Mouse (Mus musculus): ENCODE measurements around the gene Daglb. TPM values are rescaled to one million over a fixed set of nuclear protein-coding genes. Genes with fewer than 3 reads are reported as not detected.

Daglb gene
- total RNA-seq, 1 experiment, result 9.5 TPM

DNA sequence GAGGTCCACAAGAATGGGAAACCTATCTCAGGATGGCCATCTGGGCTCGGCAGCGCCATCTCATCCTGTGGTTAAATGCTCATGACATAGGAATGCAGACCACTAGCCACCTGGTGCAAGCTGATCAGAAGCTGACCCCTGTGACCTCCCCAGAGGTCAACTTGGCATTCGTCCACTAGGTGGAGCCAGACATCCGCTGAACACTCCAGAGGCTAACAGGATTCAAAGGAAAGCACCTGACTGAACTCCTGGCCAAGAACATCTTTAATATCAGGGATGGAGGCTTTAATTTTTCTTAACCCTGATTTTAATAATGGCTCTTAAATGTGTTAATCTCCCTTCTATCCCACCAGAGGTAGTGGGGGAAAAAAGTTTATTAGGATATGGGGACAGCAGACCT, 30.0 kb upstream of the Daglb start:
- no peak for TF ChIP-seq CHD2 (IDR thresholded peaks at IDR 0.05; ENCODE audit: low read depth, low read length)
- TF ChIP-seq HCFC1 (IDR thresholded peaks at IDR 0.05; ENCODE audit: borderline replicate concordance, insufficient read depth, low read length), result peak; percentile 19; the same call in 1 of the 2 replicates
- TF ChIP-seq MAFK (IDR thresholded peaks at IDR 0.05; ENCODE audit: insufficient read depth, low read depth, low read length), result no peak
- TF ChIP-seq ZNF384 (IDR thresholded peaks at IDR 0.05; ENCODE audit: low read depth, low read length), result no peak
- peak; percentile 93 for TF ChIP-seq ZC3H11A (IDR thresholded peaks at IDR 0.05; ENCODE audit: borderline replicate concordance, low read depth, low read length)
- in situ Hi-C loops (cut with MboI; ENCODE audit: low sequenced_read_pairs in 2 of 2, unreplicated experiment in 2 of 2), result no loop called here
- DNase-seq (ENCODE audit: low read depth, low spot score), result peak; percentile 84
- Histone ChIP-seq H3K27ac (ENCODE audit: insufficient read depth, low read depth, low read length, poor library complexity, severe bottlenecking) (no peak overlapping the region), H3K36me3 (ENCODE audit: control insufficient read depth, insufficient read depth, low read length, poor library complexity, severe bottlenecking) (no peaks in the 10 kb centered on the region), H3K4me3 (ENCODE audit: insufficient read depth in 1 of 2, low read depth in 1 of 2, low read length in 2 of 2, poor library complexity in 1 of 2, severe bottlenecking in 1 of 2) (no peak overlapping the region), H3K4me1 (ENCODE audit: control insufficient read depth in 2 of 2, insufficient read depth in 2 of 2, low read length in 2 of 2, poor library complexity in 1 of 2) (no peaks in the 10 kb centered on the region), H3K9ac (ENCODE audit: insufficient read depth, low read depth, low read length, poor library complexity, severe bottlenecking) (no peak overlapping the region), H3K9me3 (ENCODE audit: control insufficient read depth, insufficient read depth, low read depth, low read length) (no peaks in the 10 kb centered on the region)

DNA sequence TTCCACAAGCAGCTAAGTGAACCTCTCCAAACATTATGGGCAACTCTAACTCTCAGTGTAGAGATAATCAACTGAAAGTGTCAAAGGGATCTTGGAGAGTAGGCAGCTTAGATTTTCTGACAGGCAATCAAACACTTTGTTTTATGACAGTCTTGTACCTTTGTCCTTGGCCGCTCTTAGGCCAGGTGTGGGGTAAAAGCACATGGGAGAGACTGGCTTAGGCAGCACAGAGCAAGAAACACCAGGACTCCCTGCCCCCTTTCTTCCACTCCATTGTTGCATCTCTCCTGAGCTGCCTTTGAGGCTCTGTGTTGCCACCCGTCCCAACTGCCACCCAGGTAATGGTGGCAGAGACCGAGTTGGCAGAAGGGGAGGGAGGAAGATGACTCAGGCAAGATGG, 23.1 kb upstream of the Daglb start:
- no peak for TF ChIP-seq HCFC1 (IDR thresholded peaks at IDR 0.05; ENCODE audit: borderline replicate concordance, insufficient read depth, low read length)
- TF ChIP-seq ZC3H11A (IDR thresholded peaks at IDR 0.05; ENCODE audit: borderline replicate concordance, low read depth, low read length), result no peak
- no peak for TF ChIP-seq MAFK (IDR thresholded peaks at IDR 0.05; ENCODE audit: insufficient read depth, low read depth, low read length)
- TF ChIP-seq ZNF384 (IDR thresholded peaks at IDR 0.05; ENCODE audit: low read depth, low read length), result no peak
- no peak for TF ChIP-seq CHD2 (IDR thresholded peaks at IDR 0.05; ENCODE audit: low read depth, low read length)
- in situ Hi-C loops (cut with MboI; ENCODE audit: low sequenced_read_pairs in 2 of 2, unreplicated experiment in 2 of 2), result no loop called here
- Histone ChIP-seq H3K9ac (ENCODE audit: insufficient read depth, low read depth, low read length, poor library complexity, severe bottlenecking) (no peak overlapping the region), H3K36me3 (ENCODE audit: control insufficient read depth, insufficient read depth, low read length, poor library complexity, severe bottlenecking) (no peaks in the 10 kb centered on the region), H3K4me3 (ENCODE audit: insufficient read depth in 1 of 2, low read depth in 1 of 2, low read length in 2 of 2, poor library complexity in 1 of 2, severe bottlenecking in 1 of 2) (no peak overlapping the region), H3K27ac (ENCODE audit: insufficient read depth, low read depth, low read length, poor library complexity, severe bottlenecking) (no peak overlapping the region), H3K9me3 (ENCODE audit: control insufficient read depth, insufficient read depth, low read depth, low read length) (no peaks in the 10 kb centered on the region), H3K4me1 (ENCODE audit: control insufficient read depth in 2 of 2, insufficient read depth in 2 of 2, low read length in 2 of 2, poor library complexity in 1 of 2) (no peaks in the 10 kb centered on the region)
- DNase-seq (ENCODE audit: low read depth, low spot score), result no peak

DNA sequence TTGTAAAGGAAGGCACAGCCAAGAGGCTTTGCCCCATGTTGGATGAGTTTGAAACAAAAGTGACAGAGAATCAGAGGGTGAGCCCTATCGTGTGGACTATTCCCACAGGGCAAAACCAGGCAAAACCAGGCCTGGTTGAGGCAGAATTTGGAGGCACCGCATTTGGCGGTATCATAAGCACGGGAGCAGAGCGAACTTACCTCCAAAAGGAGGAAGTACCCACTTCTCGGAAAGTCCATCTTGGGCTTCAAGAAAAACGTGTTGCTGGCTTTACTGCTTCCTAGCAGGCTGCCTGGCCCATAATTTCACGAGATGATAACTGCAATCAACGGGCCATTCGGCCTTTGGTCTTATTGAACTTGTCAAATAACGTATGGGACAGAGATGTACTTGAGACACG, 22.6 kb upstream of the Daglb start:
- Histone ChIP-seq H3K4me3 (ENCODE audit: insufficient read depth in 1 of 2, low read depth in 1 of 2, low read length in 2 of 2, poor library complexity in 1 of 2, severe bottlenecking in 1 of 2) (no peak overlapping the region), H3K9me3 (ENCODE audit: control insufficient read depth, insufficient read depth, low read depth, low read length) (no peaks in the 10 kb centered on the region), H3K27ac (ENCODE audit: insufficient read depth, low read depth, low read length, poor library complexity, severe bottlenecking) (no peak overlapping the region), H3K36me3 (ENCODE audit: control insufficient read depth, insufficient read depth, low read length, poor library complexity, severe bottlenecking) (no peaks in the 10 kb centered on the region), H3K4me1 (ENCODE audit: control insufficient read depth in 2 of 2, insufficient read depth in 2 of 2, low read length in 2 of 2, poor library complexity in 1 of 2) (no peaks in the 10 kb centered on the region), H3K9ac (ENCODE audit: insufficient read depth, low read depth, low read length, poor library complexity, severe bottlenecking) (no peak overlapping the region)
- TF ChIP-seq MAFK (IDR thresholded peaks at IDR 0.05; ENCODE audit: insufficient read depth, low read depth, low read length) (no peak), ZNF384 (IDR thresholded peaks at IDR 0.05; ENCODE audit: low read depth, low read length) (no peak), HCFC1 (IDR thresholded peaks at IDR 0.05; ENCODE audit: borderline replicate concordance, insufficient read depth, low read length) (no peak), ZC3H11A (IDR thresholded peaks at IDR 0.05; ENCODE audit: borderline replicate concordance, low read depth, low read length) (no peak), CHD2 (IDR thresholded peaks at IDR 0.05; ENCODE audit: low read depth, low read length) (no peak)
- in situ Hi-C loops (cut with MboI; ENCODE audit: low sequenced_read_pairs in 2 of 2, unreplicated experiment in 2 of 2), result no loop called here
- DNase-seq (ENCODE audit: low read depth, low spot score), result no peak

DNA sequence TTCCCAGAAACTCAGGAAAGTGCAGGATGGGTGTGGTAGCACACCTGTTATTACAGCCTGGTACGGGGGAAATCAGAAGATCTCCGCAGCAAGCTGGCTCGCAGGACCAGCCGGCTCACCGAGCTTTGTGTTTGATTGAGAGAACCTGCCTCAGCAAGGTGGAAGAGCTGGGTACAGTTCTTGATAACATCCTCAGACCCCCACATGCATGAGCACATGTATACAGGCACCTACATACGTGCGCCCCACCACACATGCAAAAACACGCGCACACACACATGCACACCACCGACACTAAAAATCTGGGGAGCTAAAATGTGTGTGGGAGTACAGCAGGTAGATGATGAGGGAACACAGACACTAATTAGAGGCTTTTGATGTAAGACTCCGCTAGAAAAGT, 713 bp upstream of the Daglb start:
- H3K4me3 ChIP-seq (ENCODE audit: insufficient read depth in 1 of 2, low read depth in 1 of 2, low read length in 2 of 2, poor library complexity in 1 of 2, severe bottlenecking in 1 of 2), result peak overlapping the region; percentile 68 to 70
- no peak overlapping the region for H3K9ac ChIP-seq (ENCODE audit: insufficient read depth, low read depth, low read length, poor library complexity, severe bottlenecking)
- in situ Hi-C loops (cut with MboI; ENCODE audit: low sequenced_read_pairs in 2 of 2, unreplicated experiment in 2 of 2), result no loop called here
- H3K36me3 ChIP-seq (ENCODE audit: control insufficient read depth, insufficient read depth, low read length, poor library complexity, severe bottlenecking), result no peaks in the 10 kb centered on the region; the same call in 1 of the 2 replicates
- no peaks in the 10 kb centered on the region for H3K9me3 ChIP-seq (ENCODE audit: control insufficient read depth, insufficient read depth, low read depth, low read length)
- DNase-seq (ENCODE audit: low read depth, low spot score), result no peak
- H3K27ac ChIP-seq (ENCODE audit: insufficient read depth, low read depth, low read length, poor library complexity, severe bottlenecking), result no peak overlapping the region
- TF ChIP-seq HCFC1 (IDR thresholded peaks at IDR 0.05; ENCODE audit: borderline replicate concordance, insufficient read depth, low read length), result no peak
- no peak for TF ChIP-seq ZC3H11A (IDR thresholded peaks at IDR 0.05; ENCODE audit: borderline replicate concordance, low read depth, low read length)
- H3K4me1 ChIP-seq (ENCODE audit: control insufficient read depth in 2 of 2, insufficient read depth in 2 of 2, low read length in 2 of 2, poor library complexity in 1 of 2), result peaks cover 0 to 3% of the 10 kb centered on the region in 2 experiments; a peak in 1 of 4 replicates

DNA sequence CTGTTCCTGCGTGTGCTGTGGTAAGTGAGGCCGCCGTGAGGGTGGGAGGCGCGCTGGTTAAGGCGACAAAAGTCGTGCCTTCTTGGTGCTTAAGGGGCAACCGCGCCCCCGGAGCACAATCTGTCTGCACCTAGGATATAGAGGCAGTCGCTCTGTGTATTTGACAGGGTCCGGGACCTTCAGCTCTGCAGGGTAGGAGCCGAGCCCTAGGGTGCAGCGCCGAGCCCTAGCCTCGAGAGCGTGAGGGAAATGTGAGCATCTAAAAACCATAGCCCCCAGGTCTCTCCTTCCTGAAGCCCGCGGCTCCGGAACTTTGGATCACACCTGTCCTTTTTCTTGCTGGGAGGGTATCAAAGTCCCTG, 354 bp downstream of the Daglb start:
- Histone ChIP-seq H3K27ac (ENCODE audit: insufficient read depth, low read depth, low read length, poor library complexity, severe bottlenecking) (no peak overlapping the region), H3K36me3 (ENCODE audit: control insufficient read depth, insufficient read depth, low read length, poor library complexity, severe bottlenecking) (no peaks in the 10 kb centered on the region; the same call in 1 of the 2 replicates), H3K9ac (ENCODE audit: insufficient read depth, low read depth, low read length, poor library complexity, severe bottlenecking) (peak overlapping the region; percentile 49), H3K4me3 (ENCODE audit: insufficient read depth in 1 of 2, low read depth in 1 of 2, low read length in 2 of 2, poor library complexity in 1 of 2, severe bottlenecking in 1 of 2) (peak overlapping the region; percentile 68 to 70), H3K9me3 (ENCODE audit: control insufficient read depth, insufficient read depth, low read depth, low read length) (no peaks in the 10 kb centered on the region), H3K4me1 (ENCODE audit: control insufficient read depth in 2 of 2, insufficient read depth in 2 of 2, low read length in 2 of 2, poor library complexity in 1 of 2) (peaks cover 0 to 3% of the 10 kb centered on the region in 2 experiments; a peak in 1 of 4 replicates)
- no peak for DNase-seq (ENCODE audit: low read depth, low spot score)
- no peak for TF ChIP-seq ZC3H11A (IDR thresholded peaks at IDR 0.05; ENCODE audit: borderline replicate concordance, low read depth, low read length)
- no peak for TF ChIP-seq MAFK (IDR thresholded peaks at IDR 0.05; ENCODE audit: insufficient read depth, low read depth, low read length)
- no peak for TF ChIP-seq HCFC1 (IDR thresholded peaks at IDR 0.05; ENCODE audit: borderline replicate concordance, insufficient read depth, low read length)
- no peak for TF ChIP-seq CHD2 (IDR thresholded peaks at IDR 0.05; ENCODE audit: low read depth, low read length)
- no peak for TF ChIP-seq ZNF384 (IDR thresholded peaks at IDR 0.05; ENCODE audit: low read depth, low read length)
- in situ Hi-C loops (cut with MboI; ENCODE audit: low sequenced_read_pairs in 2 of 2, unreplicated experiment in 2 of 2), result no loop called here

Data from ES-E14 (cell line).